Mouse (Mus musculus) gastrocnemius, adult 2 months (tissue): ENCODE data around the gene Clcn5. TPM values are rescaled to one million over a fixed set of nuclear protein-coding genes. Genes with fewer than 3 reads are reported as not detected.

Source experiments
- DNase-seq: peaks from one replicate; pipeline ENCODE4 v3.0.0; 2022
- H3K27ac ChIP-seq: fragments of 200-600 bp; 2 replicates; pipeline ENCODE4 v1.8.1; 2022; ENCODE audit warnings: mild to moderate bottlenecking
- H3K4me3 ChIP-seq: fragments of 200-600 bp; 2 replicates; pipeline ENCODE4 v1.8.1; 2022; ENCODE audit warnings: mild to moderate bottlenecking, moderate library complexity
- CTCF ChIP-seq: fragments of 200-600 bp; IDR thresholded peaks from 2 replicates; pipeline ENCODE4 v1.8.1; 2022; ENCODE audit warnings: antibody characterized with exemption, mild to moderate bottlenecking, moderate library complexity
- intact Hi-C: fragments of 180-260 bp; cut with DNase I; formaldehyde crosslinking; loops from one replicate; pipeline ENCODE4 v1.15.1; 2025
- microRNA-seq: library from miRNA; unstranded; fragments of <30 nt; microRNA quantifications from one replicate; pipeline ENCODE4 v1.2.0, GENCODE M21; 2021
- total RNA-seq, 2 experiments: library from RNA; stranded (reverse); gene quantifications; 2 replicates each; pipeline ENCODE4 v1.2.3; 2021

Clcn5 gene
- total RNA-seq, 2 experiments from 2014 or later: 2.3 to 2.8 TPM

- TF ChIP-seq CTCF: no peak
- intact Hi-C loops: no loop called here
- no peak for DNase-seq
- H3K4me3 ChIP-seq: no peak overlapping the region
- no peak overlapping the region for H3K27ac ChIP-seq
Measured at GRCm38 (mm10) chrX:7170156-7170555, 149.0 kb downstream of the Clcn5 start.

GRCm38 (mm10) chrX:7168799-7169198, 150.4 kb downstream of the Clcn5 start:
- no peak for TF ChIP-seq CTCF
- no peak overlapping the region for H3K27ac ChIP-seq
- intact Hi-C loops: no loop called here

GRCm38 (mm10) chrX:7157976-7158375, 161.2 kb downstream of the Clcn5 start:
- Histone ChIP-seq H3K4me3 (no peak overlapping the region), H3K27ac (no peak overlapping the region)
- TF ChIP-seq CTCF: no peak
- intact Hi-C loops: no loop called here
- DNase-seq: no peak

More at GRCm38 (mm10) chrX:7168799-7169198, 150.4 kb downstream of the Clcn5 start:
- no peak for DNase-seq
- no peak overlapping the region for H3K4me3 ChIP-seq

GRCm38 (mm10) chrX:7156026-7156732, 163.0 kb downstream of the Clcn5 start:
- TF ChIP-seq CTCF: no peak

GRCm38 (mm10) chrX:7150129-7150528, 169.0 kb downstream of the Clcn5 start:
- TF ChIP-seq CTCF: peak; percentile 22; the same call in 1 of the 2 replicates
- no peak overlapping the region for H3K4me3 ChIP-seq
- no peak for DNase-seq
- intact Hi-C loops: no loop called here
- no peak overlapping the region for H3K27ac ChIP-seq

More at GRCm38 (mm10) chrX:7156026-7156732, 163.0 kb downstream of the Clcn5 start:
- Histone ChIP-seq H3K4me3 (no peak overlapping the region), H3K27ac (no peak overlapping the region)
- peak; percentile 30 for DNase-seq
- intact Hi-C loops: no loop called here

- intact Hi-C loops: no loop called here
- TF ChIP-seq CTCF: no peak
- Histone ChIP-seq H3K4me3 (no peak overlapping the region), H3K27ac (no peak overlapping the region)
- DNase-seq: no peak
Measured at GRCm38 (mm10) chrX:7146156-7146555, 173.0 kb downstream of the Clcn5 start.

GRCm38 (mm10) chrX:7121618-7122280, 197.4 kb downstream of the Clcn5 start:
- intact Hi-C loops: no loop called here
- DNase-seq: no peak
- no peak for TF ChIP-seq CTCF
- H3K4me3 ChIP-seq: no peak overlapping the region
- no peak overlapping the region for H3K27ac ChIP-seq

- Histone ChIP-seq H3K4me3 (no peak overlapping the region), H3K27ac (no peak overlapping the region)
- no peak for TF ChIP-seq CTCF
- intact Hi-C loops: no loop called here
- no peak for DNase-seq
Measured at GRCm38 (mm10) chrX:7114885-7115284, 204.3 kb downstream of the Clcn5 start.

Small RNA genes within 50 kb of the gene (microRNA-seq; reads per million reads assigned to microRNA genes)
- 80.2 reads per million, percentile 40 among the genes with 10 or more reads in this experiment for gene Mir188
- gene Mir362: 57.8 reads per million, percentile 35 among the genes with 10 or more reads in this experiment
- gene Mir500: 241 reads per million, percentile 59 among the genes with 10 or more reads in this experiment
- gene Mir501: 333 reads per million, percentile 62 among the genes with 10 or more reads in this experiment
- gene Mir532: 1,132 reads per million, percentile 78 among the genes with 10 or more reads in this experiment

Other genes with a start within 250 kb of the Clcn5 start
- under 1 TPM; 0.17 to 0.20 TPM for gene Usp27x, start 56.5 kb upstream of the Clcn5 start, total RNA-seq